Mouse (Mus musculus) heart, postnatal 36 days (tissue): ENCODE results near the gene Ankrd66. TPM values are rescaled to one million over a fixed set of nuclear protein-coding genes. Genes with fewer than 3 reads are reported as not detected.
"Not testable (repeated sequence)": the region's sequence is repeated elsewhere in the genome, so short reads cannot be mapped to it uniquely, and the experiment has no call there.

Experiments used
- DNase-seq, 2 experiments: peaks; one replicate each; pipeline ENCODE4 v3.0.0; 2021 to 2022
- intact Hi-C: fragments of 180-260 bp; cut with DNase I; formaldehyde crosslinking; loops from one replicate; pipeline ENCODE4 v1.15.1; 2025
- total RNA-seq, 2 experiments: library from RNA; stranded (reverse); gene quantifications; 2 replicates each; pipeline ENCODE4 v1.2.3; 2021

The Ankrd66 gene
- total RNA-seq, 2 experiments from 2014 or later, result not detected

DNA sequence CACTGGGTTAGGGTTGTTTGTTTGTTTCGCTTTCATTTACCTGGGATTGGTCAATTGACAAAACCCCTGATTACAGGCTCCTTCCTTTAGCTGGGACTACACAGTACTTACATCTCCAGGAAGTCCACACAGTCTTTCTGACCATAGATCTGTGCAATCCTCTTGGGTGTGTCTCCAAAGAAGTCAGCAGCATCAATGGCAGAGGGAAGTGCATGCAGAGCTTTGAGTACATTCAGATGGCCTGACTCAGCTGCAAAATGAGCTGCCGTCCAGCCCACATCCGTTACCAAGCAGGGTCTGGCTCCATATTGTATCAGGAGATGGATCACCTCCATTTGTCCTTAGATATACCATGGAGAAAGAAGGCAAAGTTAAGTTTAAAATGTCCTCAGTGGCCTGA, 4.7 kb downstream of the Ankrd66 start:
- intact Hi-C loops, result no loop called here
- no peak for DNase-seq

DNA sequence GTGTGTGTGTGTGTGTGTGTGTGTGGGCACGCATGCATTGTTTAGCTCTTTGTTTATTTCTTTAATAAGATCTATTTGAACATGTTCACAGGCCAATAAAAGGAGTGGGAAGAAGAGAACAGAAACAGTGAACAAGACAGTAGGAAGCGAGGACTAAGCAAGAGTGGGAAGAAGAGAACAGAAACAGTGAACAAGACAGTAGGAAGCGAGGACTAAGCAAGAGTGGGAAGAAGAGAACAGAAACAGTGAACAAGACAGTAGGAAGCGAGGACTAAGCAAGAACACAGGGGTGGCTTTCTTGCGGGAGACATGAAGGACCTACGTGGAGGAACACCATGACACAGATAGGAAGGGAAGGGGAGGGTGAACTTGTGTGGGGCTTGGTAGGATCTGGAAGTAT, 6.6 kb downstream of the Ankrd66 start:
- intact Hi-C loops, result not testable (repeated sequence)

DNA sequence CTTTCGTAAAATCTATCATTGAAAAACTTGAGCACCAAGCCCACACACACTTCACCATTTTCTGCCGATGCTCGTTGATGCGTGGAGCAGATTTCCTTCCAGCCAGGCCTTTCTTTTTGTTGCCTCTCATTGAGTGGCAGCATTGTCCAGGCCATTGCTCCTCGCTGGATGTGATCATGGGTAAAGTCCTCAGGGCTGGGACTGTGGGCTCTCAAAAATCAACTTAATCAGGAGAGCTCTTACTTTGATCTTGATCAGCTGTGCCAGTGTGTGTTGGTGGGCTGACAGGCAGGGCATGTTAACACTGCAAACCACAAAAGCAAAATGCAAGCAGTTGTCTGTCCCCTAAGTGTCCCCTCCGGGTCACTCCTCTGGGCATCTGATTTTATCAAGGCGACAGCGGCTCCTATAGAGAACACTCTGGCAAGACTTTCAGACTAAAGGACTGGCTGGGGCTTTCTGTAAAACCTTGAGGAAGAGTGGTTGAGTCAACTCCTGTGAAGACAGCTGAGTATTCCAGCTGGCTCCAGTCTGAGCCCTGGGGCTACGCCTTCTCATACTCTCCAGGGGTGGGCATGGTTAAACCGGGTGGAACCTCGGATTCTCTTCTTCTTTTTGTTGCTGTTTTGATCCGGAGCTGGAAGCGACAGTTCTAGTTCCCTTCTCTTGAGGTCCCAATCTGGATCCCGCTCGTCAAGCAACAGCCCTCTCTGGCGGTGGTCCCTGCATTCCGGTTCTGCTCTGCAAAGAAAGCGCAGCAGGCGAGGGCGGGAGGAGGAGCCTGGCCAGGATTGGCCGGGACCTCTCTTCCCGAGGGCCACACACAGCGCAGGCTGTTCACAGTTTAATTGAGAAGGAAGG, 8.8 kb downstream of the Ankrd66 start:
- peak; percentile 40 to 46 for DNase-seq
- intact Hi-C loops, result no loop called here

More for the DNA sequence above, 6.6 kb downstream of the Ankrd66 start:
- DNase-seq, result not testable (repeated sequence)

DNA sequence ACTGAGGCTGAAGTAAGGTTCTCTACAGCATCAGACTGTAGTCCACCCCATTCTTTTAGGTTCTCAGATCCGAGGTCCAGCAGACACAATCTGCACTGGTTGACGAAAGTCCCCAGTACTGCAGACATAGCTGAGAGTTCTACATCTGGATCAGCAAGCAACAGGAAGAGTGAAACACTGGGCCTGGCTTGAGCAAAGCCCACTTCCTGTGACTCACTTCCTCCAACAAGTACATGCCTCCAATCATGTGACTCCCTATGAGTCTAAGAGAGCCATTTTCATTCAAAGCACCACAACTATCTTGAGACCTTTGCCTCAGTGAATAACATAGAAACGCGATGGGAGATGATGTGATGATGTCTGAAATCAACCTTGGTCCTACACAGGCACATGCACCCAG, 12.2 kb downstream of the Ankrd66 start:
- no peak for DNase-seq
- intact Hi-C loops, result no loop called here

DNA sequence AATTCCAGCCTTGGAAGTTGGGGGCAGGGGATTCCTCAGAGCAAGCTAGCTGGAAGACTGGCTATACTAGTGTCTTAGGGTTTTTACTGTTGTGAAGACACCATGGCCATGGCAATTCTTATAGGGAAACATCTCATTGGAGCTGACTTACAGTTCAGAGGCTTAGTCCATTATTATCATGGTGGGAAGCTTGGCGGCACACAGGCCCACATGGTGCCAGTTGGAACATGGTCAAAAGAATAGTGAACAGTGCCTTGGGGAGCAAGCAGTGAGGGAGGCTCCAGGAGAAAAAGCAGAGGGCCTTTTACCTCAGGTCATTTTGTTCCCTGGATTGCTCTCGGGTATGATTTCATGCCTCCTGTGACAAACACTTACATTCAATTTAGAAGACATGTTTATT, 12.9 kb downstream of the Ankrd66 start:
- intact Hi-C loops, result no loop called here

DNA sequence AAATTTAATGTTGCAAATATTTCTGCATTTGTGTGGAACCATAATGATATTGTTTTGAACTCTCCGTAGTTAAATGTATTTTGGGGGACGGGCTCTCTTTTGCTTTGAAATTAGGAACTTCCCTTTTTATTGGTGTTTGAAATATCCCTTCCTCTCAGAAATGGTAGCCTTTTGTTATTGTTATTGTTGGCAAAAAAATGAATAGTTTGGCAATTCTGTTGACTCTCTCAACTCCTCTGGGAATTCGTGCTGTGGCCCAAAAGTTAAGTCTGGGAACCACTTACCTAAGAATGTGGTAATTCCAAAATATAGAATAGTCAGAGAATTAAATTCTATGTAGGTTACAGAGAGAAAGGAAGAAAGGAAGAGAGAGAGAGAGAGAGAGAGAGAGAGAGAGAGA, 23.3 kb downstream of the Ankrd66 start:
- intact Hi-C loops, result no loop called here
- DNase-seq, result no peak

More for the DNA sequence above, 12.9 kb downstream of the Ankrd66 start:
- DNase-seq, result no peak

DNA sequence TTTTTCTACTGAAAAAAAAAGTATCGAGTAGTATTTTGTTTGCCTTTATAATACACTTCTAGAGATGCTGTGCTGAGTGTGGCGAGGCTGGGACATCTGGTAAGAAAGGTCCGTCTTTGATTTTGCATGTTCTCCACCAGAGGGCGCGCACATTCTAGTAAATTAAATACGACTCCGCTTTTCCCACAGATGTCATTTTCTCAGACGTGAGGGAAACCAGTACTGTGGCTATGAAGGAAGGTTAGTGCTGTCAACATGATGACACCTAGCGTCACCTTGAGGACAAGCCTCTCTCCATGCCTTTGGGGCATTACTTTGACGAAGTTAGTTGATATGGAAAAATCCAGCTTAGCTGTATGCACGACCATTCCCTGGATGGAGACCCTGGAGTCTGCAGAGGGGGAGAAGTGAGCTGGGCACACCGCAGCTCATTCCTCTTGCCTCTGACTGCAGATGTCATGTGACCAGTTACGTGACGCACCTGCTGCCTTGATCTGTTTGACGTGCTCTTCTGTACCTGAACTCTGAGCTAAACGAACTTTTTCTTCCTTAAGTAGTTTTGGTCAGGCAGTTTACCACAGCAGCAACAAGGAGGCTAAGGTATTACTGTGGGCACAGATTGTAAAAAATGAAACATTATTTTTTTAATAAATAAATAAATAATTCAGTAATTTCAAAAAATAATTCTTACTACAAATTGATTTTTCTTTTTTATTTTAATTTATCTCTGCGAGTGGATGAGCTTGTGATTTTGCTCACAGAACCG, 24.6 kb downstream of the Ankrd66 start:
- DNase-seq, result peak; percentile 64 to 74
- intact Hi-C loops, result loop anchor here (1.0 to 5.0 kb wide), 3 partner anchors 87 to 252 kb away; no protein-coding TSS in a partner anchor

DNA sequence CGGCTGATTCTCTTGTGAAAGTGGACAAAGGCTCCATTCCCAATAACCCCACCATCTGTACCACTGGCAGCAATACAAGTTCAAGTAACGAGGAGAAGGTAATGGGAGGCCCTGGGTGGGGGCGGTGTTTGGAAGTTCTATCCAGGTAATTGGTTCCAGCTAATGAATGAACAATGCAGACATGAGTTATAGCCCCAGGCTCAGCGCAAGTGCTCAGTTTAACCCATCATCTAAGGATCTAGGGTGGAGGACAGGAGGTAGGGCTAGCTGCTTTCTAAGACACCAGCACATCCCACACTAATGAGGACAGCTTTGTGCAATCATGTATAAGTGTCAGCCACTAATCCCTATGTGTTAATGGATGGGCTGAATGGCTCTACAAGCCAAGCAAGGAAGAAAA, 32.7 kb downstream of the Ankrd66 start:
- intact Hi-C loops, result no loop called here
- DNase-seq, result no peak

DNA sequence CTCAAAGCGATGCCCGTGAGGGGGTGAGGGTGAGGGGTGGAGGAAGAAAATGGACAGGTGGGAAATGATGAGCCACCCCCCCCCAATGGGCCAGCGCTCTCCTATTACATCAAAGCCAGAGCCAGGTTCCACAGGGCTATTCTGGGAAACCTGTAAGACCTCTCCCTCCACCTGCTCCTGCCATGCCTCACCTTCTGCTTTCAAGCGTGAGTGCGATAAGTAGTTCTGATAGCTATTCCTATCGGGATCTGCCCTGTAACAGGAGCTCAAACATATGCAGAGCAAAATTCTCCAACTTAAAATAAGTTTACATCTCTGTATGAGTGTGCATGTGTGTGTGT, 38.9 kb downstream of the Ankrd66 start:
- intact Hi-C loops, result no loop called here
- DNase-seq, result no peak

DNA sequence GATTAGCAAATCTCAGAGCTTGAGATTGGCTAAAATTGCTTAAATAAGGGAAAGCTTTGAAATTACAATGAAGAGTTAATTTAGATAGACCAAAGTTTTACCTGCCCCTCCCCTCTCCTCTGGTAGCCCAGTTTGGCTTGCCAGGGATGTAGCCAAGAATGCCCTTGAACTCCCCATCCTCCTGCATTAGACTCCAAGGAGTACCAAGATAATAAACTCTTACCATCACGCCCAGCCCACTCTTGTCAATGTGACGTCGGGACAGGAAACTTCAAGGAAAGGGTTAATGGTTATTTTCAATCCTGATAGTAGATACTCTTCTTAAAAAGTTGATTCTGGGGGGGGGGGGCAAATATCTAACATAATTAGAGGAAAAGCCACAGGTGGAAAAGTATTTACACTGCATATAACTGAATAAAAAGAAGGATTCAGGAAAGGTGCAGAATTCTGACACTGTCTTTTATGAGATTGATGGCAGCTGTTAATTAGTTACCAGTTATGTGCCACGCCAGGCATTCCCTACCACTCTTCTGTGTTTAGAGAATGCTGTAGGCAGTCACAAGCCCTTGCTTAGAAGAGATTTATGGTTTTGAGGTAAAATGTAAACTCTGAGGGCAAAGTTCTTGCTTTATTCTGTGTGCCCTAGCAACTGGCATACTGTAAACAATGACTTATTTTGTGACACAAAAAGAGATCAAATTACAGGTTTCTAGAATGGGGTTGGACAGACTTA, 39.4 kb downstream of the Ankrd66 start:
- intact Hi-C loops, result no loop called here

DNA sequence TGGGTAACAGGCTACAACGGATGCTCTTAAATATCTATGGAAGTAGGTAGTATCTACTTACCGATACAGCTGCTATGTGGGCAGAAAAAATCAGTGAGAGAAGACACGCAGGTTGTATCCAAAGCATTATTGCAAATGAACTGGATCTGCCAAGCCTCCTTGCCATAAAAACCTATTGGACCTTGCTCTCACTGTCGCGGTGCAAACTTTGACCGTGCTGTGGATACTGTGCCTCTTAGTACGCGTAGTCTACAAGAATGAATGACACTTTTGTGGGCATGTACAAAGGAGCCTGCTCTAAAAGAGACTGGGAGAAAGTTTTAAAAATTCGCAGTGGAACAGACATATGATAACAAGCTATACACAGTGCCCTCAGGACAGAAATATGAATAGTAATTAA, 40.8 kb downstream of the Ankrd66 start, which contains the start of gene Mep1a:
Gene Mep1a, minus strand, starts transcription at position 221 of the 400 bp plus-strand sequence.
- intact Hi-C loops, result no loop called here
- DNase-seq, result no peak

More for the DNA sequence above, 39.4 kb downstream of the Ankrd66 start:
- DNase-seq, result no peak

DNA sequence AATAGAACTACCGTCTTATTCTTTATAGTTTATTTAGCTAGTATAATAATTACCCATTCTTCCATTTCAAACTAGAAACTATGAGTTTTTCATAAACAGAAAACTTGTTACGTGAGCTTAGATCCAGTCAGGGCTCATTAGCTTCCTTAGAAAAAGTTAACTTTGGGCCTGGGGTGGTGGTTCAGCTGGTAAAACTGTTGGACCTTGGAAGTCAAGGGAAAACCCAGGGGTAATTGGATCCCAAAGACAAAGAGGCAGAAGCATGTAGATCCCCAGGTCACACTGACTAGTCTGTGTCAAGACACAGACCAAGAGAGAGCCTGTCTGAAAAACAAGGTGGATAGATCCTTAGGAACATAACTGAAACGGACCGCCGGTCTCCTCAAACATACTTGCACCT, 41.8 kb downstream of the Ankrd66 start:
- intact Hi-C loops, result no loop called here
- DNase-seq, result no peak

DNA sequence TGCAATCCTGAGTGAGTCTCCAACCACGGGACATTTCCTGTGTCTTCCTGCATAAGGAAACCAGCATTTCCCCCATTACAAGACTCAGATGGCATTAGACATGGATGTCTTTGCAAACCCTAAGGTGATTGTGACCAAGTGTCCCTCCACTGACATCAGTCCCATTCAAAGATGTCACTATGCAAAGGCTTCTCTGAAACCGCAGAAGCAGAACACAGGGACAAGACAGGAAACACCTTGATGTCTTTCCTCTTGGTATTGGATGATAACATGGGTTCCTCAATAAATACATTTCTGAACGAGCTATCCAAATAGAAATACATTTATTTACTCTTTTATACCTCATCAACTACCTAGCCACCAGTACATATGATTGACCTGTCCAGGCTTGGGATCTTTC, 42.2 kb downstream of the Ankrd66 start:
- intact Hi-C loops, result no loop called here
- DNase-seq, result no peak

DNA sequence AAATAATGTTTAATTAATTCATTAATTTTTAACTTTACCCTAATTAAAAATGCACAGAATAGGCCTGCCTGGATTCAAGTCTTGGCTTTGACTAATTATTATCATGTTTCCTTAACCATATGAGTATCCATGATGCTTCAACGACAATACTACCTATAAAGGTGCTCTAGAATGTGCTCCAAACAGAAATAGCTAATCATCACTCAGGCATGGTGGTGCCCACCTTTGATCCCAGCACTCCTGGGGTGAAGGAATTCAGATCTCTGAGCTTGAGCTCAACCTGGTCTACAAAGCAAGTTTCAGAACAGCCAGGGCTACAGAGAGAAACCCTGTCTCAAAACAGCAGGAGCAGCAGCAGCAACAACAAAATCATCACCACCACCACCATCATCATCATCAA, 42.9 kb downstream of the Ankrd66 start:
- DNase-seq, result no peak
- intact Hi-C loops, result no loop called here

DNA sequence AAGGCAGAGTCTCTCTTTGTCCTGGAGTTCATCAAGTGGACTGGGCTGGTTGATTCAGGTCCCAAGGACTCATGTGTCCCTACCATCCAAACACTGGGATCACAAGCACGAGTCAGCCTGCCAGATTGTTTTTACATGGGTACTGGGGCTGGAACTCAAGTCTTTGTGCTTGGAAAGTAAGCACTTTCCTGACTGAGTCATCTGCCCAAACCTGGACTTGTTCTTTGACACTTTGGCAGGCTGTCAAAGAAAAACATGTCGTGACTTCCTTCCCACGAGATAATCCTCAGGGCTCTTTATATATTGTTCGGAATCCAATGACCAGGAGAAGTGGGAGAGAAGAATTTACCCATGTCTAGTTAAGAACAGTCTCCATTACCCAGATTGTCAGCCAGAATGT, 45.9 kb downstream of the Ankrd66 start:
- intact Hi-C loops, result no loop called here
- DNase-seq, result no peak

DNA sequence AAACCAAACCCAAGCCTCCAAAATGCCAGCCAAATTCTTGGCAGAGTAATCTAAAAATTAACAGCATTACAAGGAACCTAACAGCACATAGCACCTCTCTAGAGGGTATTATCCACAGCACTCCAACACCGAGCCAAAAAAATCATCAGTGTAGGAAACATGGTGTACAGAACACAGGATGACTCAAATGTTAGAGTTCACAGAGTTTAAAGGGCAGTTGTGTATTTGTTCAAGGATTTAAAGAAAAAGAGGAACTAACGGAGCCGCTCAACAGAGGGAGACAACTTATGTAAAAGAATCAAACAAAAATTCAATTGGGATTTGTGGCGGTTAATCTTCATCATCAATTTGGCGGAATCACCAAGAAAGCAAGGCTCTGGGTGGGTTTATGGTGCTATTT, 47.9 kb downstream of the Ankrd66 start:
- intact Hi-C loops, result no loop called here
- no peak for DNase-seq

DNA sequence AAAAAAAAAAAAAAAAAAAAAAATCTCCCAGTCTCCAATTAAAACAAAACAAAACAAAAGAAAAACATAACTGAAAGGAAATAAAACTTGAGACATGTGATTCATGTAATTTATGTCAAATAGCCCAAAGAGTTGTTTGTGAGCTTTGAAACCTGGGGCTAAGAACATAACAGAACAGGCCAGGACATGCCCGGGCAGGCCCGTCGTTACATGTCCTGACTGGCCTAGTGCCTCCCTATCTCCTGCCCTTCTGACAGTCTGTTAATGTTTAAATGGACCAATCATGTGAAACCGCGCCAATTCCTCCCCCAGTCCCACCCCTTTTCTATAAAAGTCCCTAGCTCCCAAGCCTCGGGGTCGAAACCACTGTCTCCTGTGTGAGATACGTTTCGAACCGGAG, 53.1 kb downstream of the Ankrd66 start:
- DNase-seq, intact Hi-C loops: not testable (repeated sequence)

DNA sequence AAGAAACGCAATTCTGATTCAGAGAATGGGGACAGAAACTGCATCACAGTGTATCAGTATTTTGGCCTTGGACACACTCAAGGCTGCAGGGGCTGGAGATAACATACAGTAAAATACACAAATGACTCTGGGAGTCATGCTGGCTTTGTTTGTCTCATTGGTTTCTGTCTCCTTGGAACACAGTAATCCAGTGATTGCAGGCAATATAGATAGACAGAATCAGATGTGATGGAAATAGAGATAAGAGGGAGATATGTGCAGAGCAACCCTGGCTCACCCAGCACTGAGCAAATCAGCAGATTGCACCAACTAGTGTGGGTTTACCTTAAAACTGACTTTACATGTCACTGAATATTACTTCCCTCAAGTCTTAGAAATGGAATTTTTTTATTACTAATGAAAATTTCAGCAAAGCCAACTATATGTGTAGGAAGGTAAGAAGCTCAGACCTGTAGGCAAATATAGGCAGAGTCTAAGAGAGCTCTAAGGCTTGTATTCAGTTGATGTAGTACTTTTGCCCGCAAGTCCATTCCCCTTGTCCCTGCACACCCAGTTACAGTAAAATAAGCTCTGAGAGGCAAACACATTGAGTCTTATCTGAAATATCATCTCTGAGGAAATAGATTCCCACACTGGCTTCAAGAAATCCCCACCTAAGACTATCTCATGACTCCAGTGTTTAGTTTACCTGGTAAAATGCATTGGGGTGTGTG, 54.8 kb downstream of the Ankrd66 start:
- intact Hi-C loops, result no loop called here
- no peak for DNase-seq

DNA sequence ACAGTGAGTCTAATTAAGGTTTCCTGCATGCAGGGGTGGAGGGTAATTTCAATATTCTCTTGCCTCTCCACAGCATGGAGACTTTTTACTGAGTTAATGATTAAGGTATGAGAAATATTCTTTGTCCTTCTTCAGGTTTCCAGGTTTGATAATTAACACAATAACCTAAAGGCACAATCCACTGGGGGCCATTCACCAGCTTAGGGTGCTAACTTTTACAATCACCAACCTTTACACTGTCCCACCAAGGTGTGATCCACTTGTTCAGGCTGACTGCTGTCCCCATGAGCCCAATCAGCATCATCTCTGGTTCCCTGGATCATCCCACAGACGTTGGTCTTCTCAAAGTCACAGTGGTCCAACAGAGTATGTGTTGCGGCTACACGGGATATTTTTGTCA, 57.5 kb downstream of the Ankrd66 start:
- no peak for DNase-seq
- intact Hi-C loops, result no loop called here
